Mouse (Mus musculus) heart, postnatal 0 days (tissue): ENCODE measurements at regions not wholly inside any gene's neighbourhood (a gene's known extent, or its start where the extent isn't known, plus 50 kb on each side); places are given as distances from the start of the nearest gene placed in this dataset.
A peak's percentile ranks its signal among the peaks of the same experiment; 100 is the strongest.

Source experiments
- ATAC-seq: fragments of 200-750 bp; cut with Nextera tagmentation; 2 replicates; pipeline ENCODE4 v1.8.0; 2017; ENCODE audit warnings: low read depth, moderate number of reproducible peaks, moderate library complexity; ENCODE audit not compliant: insufficient read depth
- DNase-seq: peaks from one replicate; pipeline ENCODE4 v3.0.0-alpha.2; 2016; ENCODE audit warnings: low spot score
- H3K27ac ChIP-seq: fragments of 300-500 bp; sonication (generic); 2 replicates; pipeline ENCODE4 v1.5.1; 2014; ENCODE audit warnings: low read depth, mild to moderate bottlenecking
- H3K27me3 ChIP-seq: fragments of 300-500 bp; sonication (generic); 2 replicates; pipeline ENCODE4 v1.6.1; 2014; ENCODE audit warnings: low read length, mixed read lengths; ENCODE audit not compliant: control insufficient read depth, insufficient read depth
- H3K36me3 ChIP-seq: fragments of 300-500 bp; sonication (generic); replicated peaks from 2 replicates; pipeline ENCODE4 v1.6.1; 2014; ENCODE audit warnings: low read length, mixed read lengths; ENCODE audit not compliant: control insufficient read depth, insufficient read depth
- H3K4me1 ChIP-seq: fragments of 300-500 bp; sonication (generic); 2 replicates; pipeline ENCODE4 v1.6.1; 2014; ENCODE audit warnings: antibody characterized with exemption; ENCODE audit not compliant: control insufficient read depth, insufficient read depth
- H3K4me2 ChIP-seq: fragments of 300-500 bp; sonication (generic); 2 replicates; pipeline ENCODE4 v1.6.1; 2014; ENCODE audit warnings: low read depth, mild to moderate bottlenecking, low read length, moderate library complexity
- H3K4me3 ChIP-seq: fragments of 300-500 bp; sonication (generic); 2 replicates; pipeline ENCODE4 v1.5.1; 2014; ENCODE audit warnings: low read depth, low read length
- H3K9ac ChIP-seq: fragments of 300-500 bp; sonication (generic); replicated peaks from 2 replicates; pipeline ENCODE4 v1.6.1; 2014; ENCODE audit warnings: low read depth, low read length, mixed read lengths
- H3K9me3 ChIP-seq: fragments of 300-500 bp; sonication (generic); replicated peaks from 2 replicates; pipeline ENCODE4 v1.6.1; 2016; ENCODE audit warnings: low read length; ENCODE audit not compliant: control insufficient read depth
- CTCF ChIP-seq: IDR thresholded peaks from 2 replicates; pipeline ENCODE4 v1.5.1; 2016; ENCODE audit warnings: antibody characterized with exemption, control low read depth, low read depth
- EP300 ChIP-seq: IDR thresholded peaks from 2 replicates; pipeline ENCODE4 v1.6.1; 2016; ENCODE audit warnings: antibody characterized with exemption, low read depth
- WGBS: fragments of 180-500 bp; shearing (Covaris S2); extraction: QIAGEN DNeasy Blood & Tissue Kit; methylation state at CpG from one replicate; pipeline ENCODE4 v1.1.7; 2014; 5-methylcytosine and 5-hydroxymethylcytosine counted together

- Histone ChIP-seq H3K4me1 (no peaks in the 10 kb centered on the region), H3K9me3 (no peaks in the 10 kb centered on the region; the same call in 1 of the 2 replicates), H3K9ac (no peak overlapping the region), H3K4me3 (no peak overlapping the region), H3K36me3 (no peaks in the 10 kb centered on the region), H3K27ac (no peak overlapping the region), H3K27me3 (no peaks in the 10 kb centered on the region), H3K4me2 (no peak overlapping the region)
- ATAC-seq (no peak), DNase-seq (no peak)
- WGBS: 60% methylated on average over 3 of the region's 3 CpGs
- no peak for TF ChIP-seq CTCF
- no peak for TF ChIP-seq EP300
Measured at GRCm38 (mm10) chr11:45701506-45701905, 150.3 kb upstream of the Clint1 start.

GRCm38 (mm10) chr11:45702916-45703315 is 148.9 kb upstream of the Clint1 start:
- 63% methylated on average over 3 of the region's 3 CpGs for WGBS
- DNase-seq: no peak
- H3K27ac ChIP-seq: no peak overlapping the region
- H3K27me3 ChIP-seq: no peaks in the 10 kb centered on the region
- H3K4me1 ChIP-seq: no peaks in the 10 kb centered on the region
- no peaks in the 10 kb centered on the region; the same call in 1 of the 2 replicates for H3K9me3 ChIP-seq
- no peak for ATAC-seq
- no peaks in the 10 kb centered on the region for H3K36me3 ChIP-seq
- no peak overlapping the region for H3K4me2 ChIP-seq
- no peak for TF ChIP-seq EP300
- no peak for TF ChIP-seq CTCF
- no peak overlapping the region for H3K9ac ChIP-seq
- no peak overlapping the region for H3K4me3 ChIP-seq

- H3K9me3 ChIP-seq: no peaks in the 10 kb centered on the region; the same call in 1 of the 2 replicates
- H3K9ac ChIP-seq: no peak overlapping the region
- no peaks in the 10 kb centered on the region for H3K36me3 ChIP-seq
- ATAC-seq (no peak), DNase-seq (no peak)
- H3K4me2 ChIP-seq: no peak overlapping the region
- no peaks in the 10 kb centered on the region for H3K4me1 ChIP-seq
- H3K4me3 ChIP-seq: no peak overlapping the region
- no peaks in the 10 kb centered on the region for H3K27me3 ChIP-seq
- WGBS: 70% methylated on average over 5 of the region's 5 CpGs
- TF ChIP-seq CTCF (no peak), EP300 (no peak)
- no peak overlapping the region for H3K27ac ChIP-seq
Measured at GRCm38 (mm10) chr11:45704411-45704810, 147.4 kb upstream of the Clint1 start.

GRCm38 (mm10) chr11:45718630-45719029 is 133.2 kb upstream of the Clint1 start:
- TF ChIP-seq CTCF (no peak), EP300 (no peak)
- Histone ChIP-seq H3K4me2 (no peak overlapping the region), H3K4me1 (no peaks in the 10 kb centered on the region), H3K4me3 (no peak overlapping the region), H3K9ac (no peak overlapping the region), H3K9me3 (no peaks in the 10 kb centered on the region), H3K36me3 (no peaks in the 10 kb centered on the region), H3K27ac (no peak overlapping the region), H3K27me3 (no peaks in the 10 kb centered on the region)
- WGBS: 50% methylated on average over 2 of the region's 2 CpGs
- DNase-seq (no peak), ATAC-seq (no peak)

GRCm38 (mm10) chr11:45719821-45720220 is 132.0 kb upstream of the Clint1 start:
- ATAC-seq (no peak), DNase-seq (no peak)
- 85% methylated on average over 6 of the region's 6 CpGs for WGBS
- Histone ChIP-seq H3K27me3 (no peaks in the 10 kb centered on the region), H3K9ac (no peak overlapping the region), H3K4me3 (no peak overlapping the region), H3K27ac (no peak overlapping the region), H3K9me3 (no peaks in the 10 kb centered on the region), H3K4me2 (no peak overlapping the region), H3K36me3 (no peaks in the 10 kb centered on the region), H3K4me1 (no peaks in the 10 kb centered on the region)
- no peak for TF ChIP-seq EP300
- TF ChIP-seq CTCF: no peak

GRCm38 (mm10) chr11:45736561-45736960 is 115.3 kb upstream of the Clint1 start:
- ATAC-seq: no peak
- Histone ChIP-seq H3K9ac (no peak overlapping the region), H3K27me3 (no peaks in the 10 kb centered on the region), H3K4me1 (no peaks in the 10 kb centered on the region), H3K4me2 (no peak overlapping the region), H3K36me3 (no peaks in the 10 kb centered on the region), H3K27ac (no peak overlapping the region), H3K9me3 (no peaks in the 10 kb centered on the region), H3K4me3 (no peak overlapping the region)
- TF ChIP-seq EP300 (no peak), CTCF (peak; percentile 44)
- 40% methylated on average over 3 of the region's 3 CpGs for WGBS
- DNase-seq: peak; percentile 10
